Mouse (Mus musculus) erythroblast, embryonic 14.5 days (primary cell): ENCODE measurements around the gene Sgk2.

Experiments used
- GATA1 ChIP-seq: IDR thresholded peaks from 2 replicates; pipeline ENCODE4 v1.6.1; 2012; ENCODE audit warnings: low read length, inconsistent platforms, mixed read lengths
- TAL1 ChIP-seq: IDR thresholded peaks from 3 replicates; pipeline ENCODE4 v1.6.1; 2012; ENCODE audit warnings: low read length, inconsistent platforms, mixed read lengths

GRCm38 (mm10) chr2:162975157-162975775 lies 11.9 kb upstream of the Sgk2 start:
- TF ChIP-seq GATA1 (no peak), TAL1 (no peak)
